Mouse (Mus musculus): ENCODE data around the gene Tecta. TPM values are rescaled to one million over a fixed set of nuclear protein-coding genes. Genes with fewer than 3 reads are reported as not detected.
A peak's percentile ranks its signal among the peaks of the same experiment; 100 is the strongest.

The Tecta gene
- polyA plus RNA-seq, 1 experiment from 2014 or later, result 0.87 TPM

GRCm38 (mm10) chr9:42336575-42336974, 63.2 kb downstream of the Tecta start:
- WGBS, result 79% methylated on average over 1 of the region's 1 CpGs
- Histone ChIP-seq H3K36me3 (ENCODE audit: control insufficient read depth, insufficient read depth, low read length) (no peaks in the 10 kb centered on the region), H3K4me3 (ENCODE audit: low read depth, low read length) (no peak overlapping the region), H3K27ac (ENCODE audit: low read length) (no peak overlapping the region), H3K4me1 (ENCODE audit: control insufficient read depth, insufficient read depth, low read length) (no peaks in the 10 kb centered on the region), H3K27me3 (ENCODE audit: control insufficient read depth, insufficient read depth, low read depth, low read length) (no peaks in the 10 kb centered on the region), H3K4me2 (ENCODE audit: low read length) (no peak overlapping the region), H3K9ac (ENCODE audit: low read depth, low read length) (no peak overlapping the region), H3K9me3 (replicated peaks; ENCODE audit: control insufficient read depth, low read length, poor library complexity, severe bottlenecking) (no peaks in the 10 kb centered on the region)
- no peak for ATAC-seq

- Histone ChIP-seq H3K9me3 (replicated peaks; ENCODE audit: control insufficient read depth, low read length, poor library complexity, severe bottlenecking) (no peaks in the 10 kb centered on the region), H3K27me3 (ENCODE audit: control insufficient read depth, insufficient read depth, low read depth, low read length) (no peaks in the 10 kb centered on the region), H3K36me3 (ENCODE audit: control insufficient read depth, insufficient read depth, low read length) (no peaks in the 10 kb centered on the region), H3K4me2 (ENCODE audit: low read length) (no peak overlapping the region), H3K4me3 (ENCODE audit: low read depth, low read length) (no peak overlapping the region), H3K9ac (ENCODE audit: low read depth, low read length) (no peak overlapping the region), H3K4me1 (ENCODE audit: control insufficient read depth, insufficient read depth, low read length) (no peaks in the 10 kb centered on the region), H3K27ac (ENCODE audit: low read length) (no peak overlapping the region)
- 95% methylated on average over 3 of the region's 3 CpGs for WGBS
- no peak for ATAC-seq
These were observed 64.8 kb downstream of the Tecta start for GRCm38 (mm10) chr9:42334885-42335284.

- H3K4me2 ChIP-seq (ENCODE audit: low read length), result no peak overlapping the region
- H3K27me3 ChIP-seq (ENCODE audit: control insufficient read depth, insufficient read depth, low read depth, low read length), result no peaks in the 10 kb centered on the region; the same call in 1 of the 2 replicates
- H3K36me3 ChIP-seq (ENCODE audit: control insufficient read depth, insufficient read depth, low read length), result no peaks in the 10 kb centered on the region
- H3K4me1 ChIP-seq (ENCODE audit: control insufficient read depth, insufficient read depth, low read length), result no peaks in the 10 kb centered on the region
- H3K9me3 ChIP-seq (replicated peaks; ENCODE audit: control insufficient read depth, low read length, poor library complexity, severe bottlenecking), result no peaks in the 10 kb centered on the region
- H3K4me3 ChIP-seq (ENCODE audit: low read depth, low read length), result no peak overlapping the region
- no peak overlapping the region for H3K27ac ChIP-seq (ENCODE audit: low read length)
- 64% methylated on average over 12 of the region's 12 CpGs for WGBS
- ATAC-seq, result no peak
- no peak overlapping the region for H3K9ac ChIP-seq (ENCODE audit: low read depth, low read length)
These were observed 67.0 kb downstream of the Tecta start for GRCm38 (mm10) chr9:42332692-42333091.

DNA sequence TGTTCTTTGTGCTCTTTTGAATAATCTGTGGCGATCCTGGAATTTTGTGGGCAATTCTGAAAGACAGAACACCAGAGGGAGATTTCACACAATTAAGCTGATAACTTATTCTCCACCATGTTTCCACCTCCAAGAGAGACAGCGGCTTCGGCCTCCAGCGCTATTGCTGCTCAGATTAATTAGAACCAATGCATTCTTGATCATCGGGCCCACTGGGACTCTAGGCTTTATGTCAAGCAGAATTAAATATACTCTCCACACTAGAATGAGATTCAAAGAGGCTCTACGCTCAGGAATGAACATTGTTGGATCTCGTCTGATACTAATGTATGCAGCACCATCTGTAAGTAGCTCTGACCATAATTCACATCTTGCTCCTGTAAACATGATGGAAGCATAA, 68.4 kb downstream of the Tecta start:
- H3K4me3 ChIP-seq (ENCODE audit: low read depth, low read length), result no peak overlapping the region
- H3K9ac ChIP-seq (ENCODE audit: low read depth, low read length), result no peak overlapping the region
- no peak overlapping the region for H3K27ac ChIP-seq (ENCODE audit: low read length)
- no peak overlapping the region for H3K4me2 ChIP-seq (ENCODE audit: low read length)
- no peak for ATAC-seq
- H3K36me3 ChIP-seq (ENCODE audit: control insufficient read depth, insufficient read depth, low read length), result no peaks in the 10 kb centered on the region
- H3K4me1 ChIP-seq (ENCODE audit: control insufficient read depth, insufficient read depth, low read length), result peaks cover 6% of the 10 kb centered on the region; the same call in 1 of the 2 replicates
- no peaks in the 10 kb centered on the region; the same call in 1 of the 2 replicates for H3K27me3 ChIP-seq (ENCODE audit: control insufficient read depth, insufficient read depth, low read depth, low read length)
- H3K9me3 ChIP-seq (replicated peaks; ENCODE audit: control insufficient read depth, low read length, poor library complexity, severe bottlenecking), result no peaks in the 10 kb centered on the region
- WGBS, result 62% methylated on average over 7 of the region's 7 CpGs

DNA sequence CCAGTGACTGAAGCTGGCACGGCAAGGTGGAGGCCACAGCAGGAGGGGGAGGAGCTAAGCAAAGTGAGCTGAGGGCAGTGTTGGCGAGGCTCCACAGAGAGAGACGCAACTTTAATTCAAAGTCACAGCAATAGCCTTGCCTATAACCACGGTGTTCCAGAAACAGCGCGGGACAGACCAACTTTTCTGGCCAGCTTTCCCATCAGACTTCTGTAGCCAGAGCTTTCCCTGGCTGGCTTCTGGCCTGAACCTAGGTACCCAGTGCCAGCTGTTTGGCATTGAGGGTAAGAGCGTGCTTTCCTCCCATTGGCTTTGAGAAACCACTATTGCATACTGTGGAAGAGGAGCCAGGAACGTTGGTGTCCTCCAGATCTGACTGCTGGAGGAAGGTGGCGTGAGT, 70.0 kb downstream of the Tecta start:
- H3K36me3 ChIP-seq (ENCODE audit: control insufficient read depth, insufficient read depth, low read length), result no peaks in the 10 kb centered on the region
- no peak overlapping the region for H3K27ac ChIP-seq (ENCODE audit: low read length)
- no peak overlapping the region for H3K4me2 ChIP-seq (ENCODE audit: low read length)
- peaks cover 6% of the 10 kb centered on the region; the same call in 1 of the 2 replicates for H3K4me1 ChIP-seq (ENCODE audit: control insufficient read depth, insufficient read depth, low read length)
- H3K9me3 ChIP-seq (replicated peaks; ENCODE audit: control insufficient read depth, low read length, poor library complexity, severe bottlenecking), result no peaks in the 10 kb centered on the region
- H3K4me3 ChIP-seq (ENCODE audit: low read depth, low read length), result no peak overlapping the region
- no peak for ATAC-seq
- H3K27me3 ChIP-seq (ENCODE audit: control insufficient read depth, insufficient read depth, low read depth, low read length), result no peaks in the 10 kb centered on the region; the same call in 1 of the 2 replicates
- 78% methylated on average over 9 of the region's 9 CpGs for WGBS
- H3K9ac ChIP-seq (ENCODE audit: low read depth, low read length), result no peak overlapping the region

- Histone ChIP-seq H3K9ac (ENCODE audit: low read depth, low read length) (no peak overlapping the region), H3K4me3 (ENCODE audit: low read depth, low read length) (no peak overlapping the region), H3K4me1 (ENCODE audit: control insufficient read depth, insufficient read depth, low read length) (peaks cover 6% of the 10 kb centered on the region; the same call in 1 of the 2 replicates), H3K4me2 (ENCODE audit: low read length) (no peak overlapping the region), H3K27ac (ENCODE audit: low read length) (no peak overlapping the region), H3K27me3 (ENCODE audit: control insufficient read depth, insufficient read depth, low read depth, low read length) (no peaks in the 10 kb centered on the region; the same call in 1 of the 2 replicates), H3K9me3 (replicated peaks; ENCODE audit: control insufficient read depth, low read length, poor library complexity, severe bottlenecking) (no peaks in the 10 kb centered on the region), H3K36me3 (ENCODE audit: control insufficient read depth, insufficient read depth, low read length) (no peaks in the 10 kb centered on the region)
- WGBS, result 20% methylated on average over 11 of the region's 11 CpGs
- ATAC-seq, result peak; percentile 87
These were observed 72.9 kb downstream of the Tecta start for GRCm38 (mm10) chr9:42326688-42327440.

GRCm38 (mm10) chr9:42324640-42325394, 74.9 kb downstream of the Tecta start:
- no peak overlapping the region for H3K9ac ChIP-seq (ENCODE audit: low read depth, low read length)
- H3K9me3 ChIP-seq (replicated peaks; ENCODE audit: control insufficient read depth, low read length, poor library complexity, severe bottlenecking), result no peaks in the 10 kb centered on the region
- WGBS, result 58% methylated on average over 29 of the region's 29 CpGs
- H3K4me1 ChIP-seq (ENCODE audit: control insufficient read depth, insufficient read depth, low read length), result peaks cover 6% of the 10 kb centered on the region; the same call in 1 of the 2 replicates
- peak overlapping the region; percentile 49 for H3K4me2 ChIP-seq (ENCODE audit: low read length)
- 0 out of 2 replicates have a peak, but pooled peaks have one; percentile 36 for ATAC-seq
- H3K27ac ChIP-seq (ENCODE audit: low read length), result no peak overlapping the region
- H3K27me3 ChIP-seq (ENCODE audit: control insufficient read depth, insufficient read depth, low read depth, low read length), result no peaks in the 10 kb centered on the region; the same call in 1 of the 2 replicates
- no peaks in the 10 kb centered on the region for H3K36me3 ChIP-seq (ENCODE audit: control insufficient read depth, insufficient read depth, low read length)
- H3K4me3 ChIP-seq (ENCODE audit: low read depth, low read length), result no peak overlapping the region

GRCm38 (mm10) chr9:42323238-42323637, 76.5 kb downstream of the Tecta start:
- H3K27me3 ChIP-seq (ENCODE audit: control insufficient read depth, insufficient read depth, low read depth, low read length), result no peaks in the 10 kb centered on the region; the same call in 1 of the 2 replicates
- no peak overlapping the region for H3K4me2 ChIP-seq (ENCODE audit: low read length)
- no peak overlapping the region for H3K9ac ChIP-seq (ENCODE audit: low read depth, low read length)
- no peak for ATAC-seq
- H3K27ac ChIP-seq (ENCODE audit: low read length), result no peak overlapping the region
- no peaks in the 10 kb centered on the region for H3K36me3 ChIP-seq (ENCODE audit: control insufficient read depth, insufficient read depth, low read length)
- peaks cover 6% of the 10 kb centered on the region; the same call in 1 of the 2 replicates for H3K4me1 ChIP-seq (ENCODE audit: control insufficient read depth, insufficient read depth, low read length)
- H3K4me3 ChIP-seq (ENCODE audit: low read depth, low read length), result no peak overlapping the region
- H3K9me3 ChIP-seq (replicated peaks; ENCODE audit: control insufficient read depth, low read length, poor library complexity, severe bottlenecking), result no peaks in the 10 kb centered on the region
- WGBS, result 91% methylated on average over 8 of the region's 8 CpGs

- no peak for ATAC-seq
- H3K9ac ChIP-seq (ENCODE audit: low read depth, low read length), result no peak overlapping the region
These were observed 78.3 kb downstream of the Tecta start for GRCm38 (mm10) chr9:42321442-42321841.

More at GRCm38 (mm10) chr9:42321442-42321841, 78.3 kb downstream of the Tecta start:
- Histone ChIP-seq H3K27ac (ENCODE audit: low read length) (no peak overlapping the region), H3K36me3 (ENCODE audit: control insufficient read depth, insufficient read depth, low read length) (no peaks in the 10 kb centered on the region), H3K4me2 (ENCODE audit: low read length) (no peak overlapping the region), H3K4me3 (ENCODE audit: low read depth, low read length) (no peak overlapping the region), H3K4me1 (ENCODE audit: control insufficient read depth, insufficient read depth, low read length) (no peaks in the 10 kb centered on the region), H3K27me3 (ENCODE audit: control insufficient read depth, insufficient read depth, low read depth, low read length) (no peaks in the 10 kb centered on the region), H3K9me3 (replicated peaks; ENCODE audit: control insufficient read depth, low read length, poor library complexity, severe bottlenecking) (no peaks in the 10 kb centered on the region)
- 89% methylated on average over 2 of the region's 2 CpGs for WGBS
